Mouse (Mus musculus) lung, embryonic 14.5 days (tissue): ENCODE measurements around the gene Slc46a3. TPM values are rescaled to one million over a fixed set of nuclear protein-coding genes. Genes with fewer than 3 reads are reported as not detected.
A peak's percentile ranks its signal among the peaks of the same experiment; 100 is the strongest.

Experiments
- ATAC-seq: fragments of 200-750 bp; cut with Nextera tagmentation; 2 replicates; pipeline ENCODE4 v1.8.0; 2017; ENCODE audit warnings: mild to moderate bottlenecking, moderate TSS enrichment, moderate library complexity; ENCODE audit not compliant: insufficient read depth
- DNase-seq: peaks from one replicate; pipeline ENCODE4 v3.0.0-alpha.2; 2015
- H3K27ac ChIP-seq: fragments of 300-500 bp; sonication (generic); 2 replicates; pipeline ENCODE4 v1.5.1; 2014; ENCODE audit warnings: low read depth, mild to moderate bottlenecking, moderate library complexity
- H3K27me3 ChIP-seq: fragments of 300-500 bp; sonication (generic); 2 replicates; pipeline ENCODE4 v1.6.1; 2014; ENCODE audit warnings: low read length, control low read depth; ENCODE audit not compliant: insufficient read depth
- H3K36me3 ChIP-seq: fragments of 300-500 bp; sonication (generic); 2 replicates; pipeline ENCODE4 v1.6.1; 2014; ENCODE audit warnings: control low read depth; ENCODE audit not compliant: insufficient read depth
- H3K4me1 ChIP-seq: fragments of 300-500 bp; sonication (generic); 2 replicates; pipeline ENCODE4 v1.6.1; 2014; ENCODE audit warnings: antibody characterized with exemption, control low read depth; ENCODE audit not compliant: insufficient read depth
- H3K4me2 ChIP-seq: fragments of 300-500 bp; sonication (generic); 2 replicates; pipeline ENCODE4 v1.6.1; 2014; ENCODE audit warnings: mild to moderate bottlenecking
- H3K4me3 ChIP-seq: fragments of 300-500 bp; sonication (generic); 2 replicates; pipeline ENCODE4 v1.5.1; 2014; ENCODE audit warnings: low read depth, low read length
- H3K9ac ChIP-seq: fragments of 300-500 bp; sonication (generic); 2 replicates; pipeline ENCODE4 v1.6.1; 2014
- H3K9me3 ChIP-seq: fragments of 300-500 bp; sonication (generic); 2 replicates; pipeline ENCODE4 v1.6.1; 2016; ENCODE audit warnings: low read depth, low read length, control low read depth
- CTCF ChIP-seq: IDR thresholded peaks from 2 replicates; pipeline ENCODE4 v1.5.1; 2016; ENCODE audit warnings: antibody characterized with exemption, low read depth
- WGBS: fragments of 180-500 bp; shearing (Covaris S2); extraction: QIAGEN DNeasy Blood & Tissue Kit; methylation state at CpG from one replicate; pipeline ENCODE4 v1.1.7; 2014; 5-methylcytosine and 5-hydroxymethylcytosine counted together
- polyA plus RNA-seq: library from polyadenylated mRNA; unstranded; fragments of >200 nt; fragmentation: Nextera tagmentation; extraction: Ambion mirVana; gene quantifications from 2 replicates; pipeline ENCODE4 v1.2.1, GENCODE M21; 2014

Slc46a3 gene
- polyA plus RNA-seq, 1 experiment from 2014 or later: 3.3 TPM

GRCm38 (mm10) chr5:147868674-147869073 lies 25.9 kb downstream of the Slc46a3 start:
- DNase-seq (no peak), ATAC-seq (no peak)
- no peak overlapping the region for H3K4me3 ChIP-seq
- 86% methylated on average over 4 of the region's 4 CpGs for WGBS
- no peak overlapping the region for H3K27ac ChIP-seq
- H3K9ac ChIP-seq: no peak overlapping the region
- no peaks in the 10 kb centered on the region for H3K9me3 ChIP-seq
- H3K27me3 ChIP-seq: no peaks in the 10 kb centered on the region
- TF ChIP-seq CTCF: 0 out of 2 replicates have a peak, but pooled peaks have one; percentile 33
- no peaks in the 10 kb centered on the region for H3K4me1 ChIP-seq
- H3K36me3 ChIP-seq: peaks cover 87% of the 10 kb centered on the region
- H3K4me2 ChIP-seq: no peak overlapping the region

DNA sequence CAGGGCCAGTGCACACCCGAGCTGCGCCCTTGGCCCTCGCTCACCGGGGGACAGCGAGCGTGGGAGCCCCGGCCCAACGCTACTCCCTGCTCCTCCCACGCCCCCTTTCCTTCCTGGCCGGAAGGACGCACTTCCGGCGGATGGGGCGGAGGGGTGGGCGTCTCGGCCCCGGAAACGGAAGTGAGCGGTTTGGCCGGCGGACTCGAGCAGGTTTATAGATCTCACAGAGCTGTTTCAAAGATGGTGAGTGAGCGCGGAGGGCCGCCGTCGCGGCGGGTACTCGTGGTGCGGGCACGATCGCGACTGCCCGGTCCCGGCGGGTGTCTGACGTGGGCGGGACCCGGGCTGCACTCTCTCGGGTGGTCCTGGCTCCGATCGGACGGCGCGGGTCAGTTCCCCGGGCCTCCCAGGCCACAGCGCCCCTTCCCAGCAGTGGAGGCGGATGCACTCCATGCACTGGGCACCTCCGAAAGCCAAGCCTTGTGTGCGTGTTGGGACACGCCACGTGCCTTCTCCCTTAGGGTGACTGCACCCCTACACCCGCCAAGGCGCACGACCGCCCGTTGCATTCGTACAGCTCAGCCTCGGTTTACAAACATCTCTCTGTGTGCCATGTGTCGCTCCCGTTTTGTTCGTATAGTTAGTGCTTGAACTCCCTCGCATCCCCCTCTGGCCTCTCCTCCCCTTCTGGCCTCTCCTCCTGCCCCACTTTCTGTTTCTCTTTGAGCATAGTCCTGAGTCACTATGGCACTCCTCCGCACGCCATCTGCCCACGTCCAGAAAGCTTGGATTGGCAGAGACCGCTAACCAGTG lies 34.0 kb downstream of the Slc46a3 start, which contains the start of gene Pomp:
TSS of gene Pomp (plus strand) at position 13 of the 813 bp plus-strand sequence.
- peak; percentile 95 for ATAC-seq
- Histone ChIP-seq H3K9ac (peak within 1 kb of the TSS; percentile 84), H3K4me2 (peak within 1 kb of the TSS; percentile 94), H3K4me1 (peaks cover 5% of the 10 kb centered on the region), H3K9me3 (no peaks in the 10 kb centered on the region), H3K4me3 (peak within 1 kb of the TSS; percentile 96), H3K27ac (peak within 1 kb of the TSS; percentile 76), H3K36me3 (peaks cover 28% of the 10 kb centered on the region), H3K27me3 (no peaks in the 10 kb centered on the region)
- DNase-seq: peak; percentile 95
- WGBS: under 1% methylated on average over 68 of the region's 68 CpGs
- TF ChIP-seq CTCF: 0 out of 2 replicates have a peak, but pooled peaks have one; percentile 7

GRCm38 (mm10) chr5:147860076-147860448 lies 34.6 kb downstream of the Slc46a3 start:
- Histone ChIP-seq H3K4me2 (peak overlapping the region; percentile 94), H3K4me3 (peak overlapping the region; percentile 96), H3K9ac (peak overlapping the region; percentile 84), H3K9me3 (no peaks in the 10 kb centered on the region), H3K27me3 (no peaks in the 10 kb centered on the region), H3K27ac (peak overlapping the region; percentile 76), H3K36me3 (peaks cover 24% of the 10 kb centered on the region), H3K4me1 (peaks cover 5% of the 10 kb centered on the region)
- WGBS: 1% methylated on average over 18 of the region's 18 CpGs
- ATAC-seq (no peak), DNase-seq (no peak)
- TF ChIP-seq CTCF: no peak

DNA sequence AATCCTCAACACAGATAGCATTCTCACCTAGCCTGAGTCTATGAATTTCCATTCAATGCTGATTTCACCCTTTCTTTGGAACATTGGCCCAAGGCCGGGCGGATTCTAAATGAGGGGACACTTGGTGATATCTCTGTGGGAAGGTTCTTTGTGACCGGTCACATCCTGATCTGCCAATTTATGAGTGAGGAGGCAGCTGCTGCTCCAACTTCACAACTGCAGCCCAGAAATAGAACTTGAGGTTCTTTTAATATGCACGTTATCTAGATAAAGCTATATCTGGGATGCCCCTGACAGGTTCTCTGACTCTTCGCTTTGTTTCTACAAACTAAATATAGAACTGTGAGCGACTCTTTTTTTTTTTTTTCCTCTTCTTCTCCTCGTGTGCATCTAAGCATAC lies 44.4 kb downstream of the Slc46a3 start:
- Histone ChIP-seq H3K4me2 (no peak overlapping the region), H3K27me3 (no peaks in the 10 kb centered on the region), H3K4me1 (no peaks in the 10 kb centered on the region), H3K4me3 (no peak overlapping the region), H3K9me3 (no peaks in the 10 kb centered on the region), H3K9ac (no peak overlapping the region), H3K27ac (no peak overlapping the region), H3K36me3 (no peaks in the 10 kb centered on the region)
- no peak for ATAC-seq
- no peak for TF ChIP-seq CTCF
- 50% methylated on average over 7 of the region's 7 CpGs for WGBS
- DNase-seq: no peak

DNA sequence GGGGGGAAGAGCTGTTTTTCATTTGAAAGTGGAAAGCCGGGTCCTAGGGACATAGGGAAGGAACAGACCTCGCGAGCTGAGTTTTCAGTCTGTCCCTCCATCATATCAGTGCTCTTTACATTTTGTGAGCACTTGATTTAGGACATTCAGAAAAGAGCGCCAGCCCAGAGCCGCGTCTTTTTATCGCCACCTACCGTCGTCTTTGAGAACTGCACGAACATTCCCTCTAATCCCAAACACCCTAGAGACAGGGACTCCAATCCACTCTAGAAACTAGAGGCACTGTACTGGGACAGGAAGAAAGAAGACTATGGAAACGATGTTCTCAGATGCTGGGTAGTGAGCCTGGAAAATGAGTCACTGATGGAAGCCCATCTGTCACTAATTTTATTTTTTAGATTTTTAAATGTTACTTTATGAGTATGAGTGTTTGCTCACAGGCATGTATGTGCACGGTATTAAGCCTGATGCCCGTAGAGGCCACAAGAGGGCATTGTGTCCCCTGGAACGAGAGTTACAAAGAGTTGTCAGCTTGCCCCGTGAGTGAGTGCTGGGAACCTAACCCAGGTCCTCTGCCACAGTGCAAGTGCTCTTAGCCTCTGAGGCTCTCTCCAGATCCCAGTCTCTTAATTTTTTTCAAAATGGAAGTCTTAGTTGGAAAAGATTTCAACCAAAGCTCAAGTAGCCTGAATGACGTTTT lies 46.3 kb downstream of the Slc46a3 start:
- H3K27ac ChIP-seq: no peak overlapping the region
- ATAC-seq: peak; percentile 67
- peak; percentile 87 for TF ChIP-seq CTCF
- no peak overlapping the region for H3K4me3 ChIP-seq
- no peaks in the 10 kb centered on the region for H3K9me3 ChIP-seq
- no peaks in the 10 kb centered on the region for H3K4me1 ChIP-seq
- H3K4me2 ChIP-seq: peak overlapping the region; percentile 31; the same call in 1 of the 2 replicates
- WGBS: 20% methylated on average over 16 of the region's 16 CpGs
- no peaks in the 10 kb centered on the region for H3K36me3 ChIP-seq
- no peaks in the 10 kb centered on the region for H3K27me3 ChIP-seq
- peak; percentile 93 for DNase-seq
- no peak overlapping the region for H3K9ac ChIP-seq

- Histone ChIP-seq H3K27me3 (no peaks in the 10 kb centered on the region), H3K9ac (no peak overlapping the region), H3K27ac (no peak overlapping the region), H3K9me3 (no peaks in the 10 kb centered on the region), H3K36me3 (no peaks in the 10 kb centered on the region), H3K4me1 (no peaks in the 10 kb centered on the region), H3K4me2 (no peak overlapping the region), H3K4me3 (no peak overlapping the region)
- peak; percentile 68 for DNase-seq
- TF ChIP-seq CTCF: no peak
- peak; percentile 25; the same call in 1 of the 2 replicates for ATAC-seq
- WGBS: 38% methylated on average over 5 of the region's 5 CpGs
These were observed 47.3 kb downstream of the Slc46a3 start for GRCm38 (mm10) chr5:147847361-147847760.

- Histone ChIP-seq H3K4me1 (no peaks in the 10 kb centered on the region), H3K4me2 (no peak overlapping the region), H3K9ac (no peak overlapping the region), H3K27ac (no peak overlapping the region), H3K9me3 (no peaks in the 10 kb centered on the region), H3K4me3 (no peak overlapping the region), H3K27me3 (no peaks in the 10 kb centered on the region), H3K36me3 (no peaks in the 10 kb centered on the region)
- TF ChIP-seq CTCF: no peak
- ATAC-seq: no peak
- DNase-seq: no peak
- 58% methylated on average over 3 of the region's 3 CpGs for WGBS
These were observed 49.3 kb downstream of the Slc46a3 start for GRCm38 (mm10) chr5:147845319-147845718.
